Mouse (Mus musculus) E14TG2a.4 (cell line): ENCODE measurements around the gene Mbnl2.

Source experiments
- CTCF ChIP-seq: conservative IDR thresholded peaks from 2 replicates; pipeline ENCODE4 v1.5.1; 2014; ENCODE audit warnings: low read length
- NANOG ChIP-seq: IDR thresholded peaks from 2 replicates; pipeline ENCODE4 v1.6.1; 2014; ENCODE audit warnings: borderline replicate concordance, low read length, mixed read lengths
- POU5F1 ChIP-seq: IDR thresholded peaks from 2 replicates; pipeline ENCODE4 v1.6.1; 2014; ENCODE audit warnings: low read length, borderline replicate concordance

GRCm38 (mm10) chr14:120391701-120392100 lies 116.2 kb downstream of the Mbnl2 start:
- TF ChIP-seq CTCF: no peak
- TF ChIP-seq NANOG: no peak
- TF ChIP-seq POU5F1: no peak
